Mouse (Mus musculus): ENCODE data around the gene Dus4l. TPM values are rescaled to one million over a fixed set of nuclear protein-coding genes. Genes with fewer than 3 reads are reported as not detected.

The Dus4l gene
- polyA plus RNA-seq, 1 experiment: 1.8 TPM

- TF ChIP-seq CTCF (IDR thresholded peaks at IDR 0.05; ENCODE audit: extremely low read depth, insufficient read length, insufficient replicate concordance, low read depth, low read length) (no peak), POLR2A (IDR thresholded peaks at IDR 0.05; ENCODE audit: low read depth, low read length) (no peak)
- H3K4me1 ChIP-seq (ENCODE audit: control insufficient read depth, insufficient read depth, insufficient read length, low read length): no peaks in the 10 kb centered on the region
- H3K27me3 ChIP-seq (ENCODE audit: control insufficient read depth, insufficient read depth, low read length): no peaks in the 10 kb centered on the region
- no peak overlapping the region for H3K27ac ChIP-seq (ENCODE audit: insufficient read depth, low read depth, low read length)
- H3K36me3 ChIP-seq (ENCODE audit: control insufficient read depth, insufficient read depth, low read length): peaks cover 6% of the 10 kb centered on the region; the same call in 1 of the 2 replicates
- 44% methylated on average over 3 of the region's 3 CpGs for WGBS
- no peak overlapping the region for H3K4me3 ChIP-seq (ENCODE audit: low read depth, low read length)
Observed at GRCm38 (mm10) chr12:31592011-31592410, 62.6 kb downstream of the Dus4l start.

Other genes starting within 250 kb of the Dus4l start
- 1.8 and 4.1 TPM in 2 replicates for gene Cbll1, start 155.2 kb downstream of the Dus4l start, polyA plus RNA-seq (2012; rRNA removed)
- gene Slc26a4, start 94.9 kb downstream of the Dus4l start, polyA plus RNA-seq (2012; rRNA removed): 0.04 and 0.16 TPM in 2 replicates
- gene Bcap29, start 20.2 kb downstream of the Dus4l start, polyA plus RNA-seq (2012; rRNA removed): 0.39 and 0.56 TPM in 2 replicates
- 5.7 and 7.3 TPM in 2 replicates for gene Cog5, start within 50 bp of the Dus4l start, polyA plus RNA-seq (2012; rRNA removed)
- gene Gpr22, start 59.1 kb upstream of the Dus4l start, polyA plus RNA-seq (2012; rRNA removed): 0.05 and 0.13 TPM in 2 replicates

Measured in small intestine, adult 2 months (tissue).